Mouse (Mus musculus) frontal cortex, postnatal 36 days (tissue): Measurements from ENCODE around the gene Pabpc4.

Experiments used
- DNase-seq, 2 experiments: peaks; one replicate each; pipeline ENCODE4 v3.0.0; 2022; ENCODE audit warnings: low spot score in 2 of 2

The Pabpc4 gene

GRCm38 (mm10) chr4:123261721-123262401 lies at the start of gene Pabpc4:
Gene Pabpc4, plus strand, starts transcription at chr4:123262351.
- DNase-seq = no peak

- no peak for DNase-seq
These were observed 48.2 kb upstream of the Pabpc4 start for GRCm38 (mm10) chr4:123213975-123214374.

DNA sequence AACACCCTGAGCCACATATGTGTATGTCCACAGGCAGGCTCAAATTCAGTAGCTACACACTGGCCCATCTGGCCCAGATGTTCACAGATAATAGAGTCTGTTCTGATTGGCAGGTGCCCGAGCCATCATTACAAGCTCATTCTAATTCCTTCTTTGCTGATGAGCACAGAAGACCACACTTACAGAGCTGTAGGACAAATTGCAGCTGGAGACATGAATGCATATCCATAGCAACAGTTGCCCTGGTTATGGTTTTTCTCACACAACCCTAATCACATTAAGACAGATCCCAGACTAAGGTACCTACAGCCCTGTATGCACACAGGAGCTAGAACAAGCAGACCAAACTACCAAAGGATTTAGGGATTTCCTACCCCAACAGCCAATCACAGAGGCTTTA lies 46.8 kb upstream of the Pabpc4 start:
- DNase-seq = no peak

DNA sequence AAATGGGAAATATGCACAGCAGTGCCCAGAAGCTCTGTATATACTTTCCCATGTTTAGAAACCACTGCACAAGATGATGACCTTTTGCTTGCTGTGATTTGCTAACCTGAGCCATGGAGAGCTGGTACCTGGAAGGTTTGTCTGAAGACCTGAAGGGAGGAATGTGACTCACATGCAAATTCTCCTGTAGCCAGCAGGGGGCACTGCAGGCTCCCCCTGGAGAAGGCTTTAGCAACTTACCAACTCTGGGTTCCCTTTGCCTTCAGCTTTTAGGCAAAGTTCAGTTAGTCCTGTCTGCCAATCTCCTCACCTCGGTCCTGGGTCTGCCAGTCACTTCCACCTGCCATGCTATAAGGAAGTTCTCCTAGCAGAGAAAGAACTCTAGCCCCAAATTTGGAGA lies 45.4 kb upstream of the Pabpc4 start:
- no peak for DNase-seq

GRCm38 (mm10) chr4:123219720-123220357 lies 42.3 kb upstream of the Pabpc4 start:
- peak; percentile 74 to 79 for DNase-seq

- DNase-seq = no peak
These were observed 41.5 kb upstream of the Pabpc4 start for GRCm38 (mm10) chr4:123220637-123221036.

DNA sequence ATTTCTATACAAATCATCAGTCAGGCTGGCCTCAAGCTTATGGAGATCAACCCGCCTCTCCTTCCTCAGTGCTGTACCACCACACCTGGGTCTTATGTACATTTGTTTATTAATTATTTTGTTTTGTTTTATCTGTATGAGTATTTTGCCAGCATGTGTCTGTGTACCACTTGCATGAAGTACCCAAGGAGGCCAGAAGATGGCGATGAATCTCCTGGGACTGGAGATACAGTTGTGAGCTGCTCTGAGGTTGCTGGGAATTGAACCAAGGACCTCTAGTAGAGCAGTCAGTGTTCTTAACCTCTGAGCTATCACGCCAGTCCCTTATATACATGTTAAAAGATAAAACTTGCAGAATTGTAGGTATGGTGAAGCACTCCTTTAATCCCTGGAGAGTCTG lies 38.8 kb upstream of the Pabpc4 start:
- no peak for DNase-seq

- no peak for DNase-seq
These were observed 36.3 kb upstream of the Pabpc4 start for GRCm38 (mm10) chr4:123225718-123226403.

GRCm38 (mm10) chr4:123227707-123228106 lies 34.4 kb upstream of the Pabpc4 start:
- DNase-seq = no peak

GRCm38 (mm10) chr4:123228270-123228669 lies 33.9 kb upstream of the Pabpc4 start:
- DNase-seq = no peak

DNA sequence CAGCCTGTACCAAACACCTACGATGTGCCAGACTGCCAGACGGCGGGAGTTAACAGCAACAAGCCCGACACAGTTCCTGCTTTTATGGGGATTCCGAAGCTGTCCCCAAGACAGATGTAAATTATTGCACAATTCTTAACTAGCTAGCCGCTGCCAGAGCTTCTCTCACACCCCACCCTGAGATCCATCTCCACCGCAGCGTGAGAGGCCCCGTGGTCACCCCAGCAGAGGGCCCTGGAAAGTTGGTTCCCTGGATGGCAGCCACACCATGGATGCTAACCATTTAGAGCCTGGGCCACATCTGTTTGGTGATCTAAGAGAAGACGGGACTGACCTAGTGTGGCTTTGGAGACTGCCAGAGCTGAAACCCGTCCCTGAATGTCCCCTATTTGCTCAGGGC lies 33.0 kb upstream of the Pabpc4 start:
- DNase-seq = no peak

DNA sequence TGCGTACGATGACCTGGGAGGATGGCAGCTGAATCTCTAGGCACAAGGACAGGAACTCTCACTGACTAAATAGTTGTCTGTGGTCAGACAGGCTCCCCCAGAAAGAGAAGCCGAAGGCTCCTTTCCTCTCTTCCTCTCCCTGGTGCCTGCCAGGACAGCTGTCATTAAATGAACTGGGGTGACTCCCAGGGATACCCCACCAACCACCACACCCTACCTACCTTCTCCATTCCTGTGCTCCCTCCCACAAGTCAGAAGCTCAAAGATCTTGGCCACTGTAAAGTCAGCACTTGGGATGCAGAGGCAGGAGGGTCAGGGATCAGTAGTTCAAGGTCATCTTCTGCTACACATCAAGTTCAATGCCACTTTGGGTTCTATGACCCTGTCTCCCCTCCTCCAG lies 29.3 kb upstream of the Pabpc4 start:
- no peak for DNase-seq

DNA sequence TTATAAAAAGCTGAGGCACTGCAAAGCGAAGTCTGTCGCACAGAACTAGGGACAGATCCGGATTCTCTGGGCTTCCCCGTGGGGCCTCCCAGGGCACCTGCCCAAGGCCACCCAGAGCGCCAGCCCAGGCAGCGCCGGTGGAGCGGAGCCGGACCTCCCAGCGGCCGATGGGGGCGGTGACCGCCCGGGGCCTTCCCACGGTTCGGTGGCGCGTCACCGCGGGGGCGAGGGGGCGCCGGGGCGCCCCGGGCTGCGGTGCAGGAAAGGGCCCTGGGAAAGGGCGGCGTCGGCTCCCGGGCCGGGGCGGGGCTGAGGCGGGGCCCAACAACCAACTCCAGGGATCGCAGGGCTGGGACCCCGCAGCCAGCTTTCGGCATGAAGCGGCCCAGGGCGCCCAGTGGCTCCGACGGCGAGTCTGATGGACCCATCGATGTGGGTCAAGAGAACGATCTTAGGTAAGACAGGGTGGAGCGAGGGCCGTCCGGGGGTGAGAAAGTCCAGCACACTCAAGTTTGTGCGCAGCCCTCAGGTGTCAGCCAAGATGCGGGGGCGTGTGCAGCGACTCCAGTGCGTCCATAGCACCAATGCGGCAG lies 28.6 kb upstream of the Pabpc4 start, which contains the start of gene Heyl:
Heyl (plus strand) TSS at position 65 of the 593 bp plus-strand sequence.
- no peak for DNase-seq

DNA sequence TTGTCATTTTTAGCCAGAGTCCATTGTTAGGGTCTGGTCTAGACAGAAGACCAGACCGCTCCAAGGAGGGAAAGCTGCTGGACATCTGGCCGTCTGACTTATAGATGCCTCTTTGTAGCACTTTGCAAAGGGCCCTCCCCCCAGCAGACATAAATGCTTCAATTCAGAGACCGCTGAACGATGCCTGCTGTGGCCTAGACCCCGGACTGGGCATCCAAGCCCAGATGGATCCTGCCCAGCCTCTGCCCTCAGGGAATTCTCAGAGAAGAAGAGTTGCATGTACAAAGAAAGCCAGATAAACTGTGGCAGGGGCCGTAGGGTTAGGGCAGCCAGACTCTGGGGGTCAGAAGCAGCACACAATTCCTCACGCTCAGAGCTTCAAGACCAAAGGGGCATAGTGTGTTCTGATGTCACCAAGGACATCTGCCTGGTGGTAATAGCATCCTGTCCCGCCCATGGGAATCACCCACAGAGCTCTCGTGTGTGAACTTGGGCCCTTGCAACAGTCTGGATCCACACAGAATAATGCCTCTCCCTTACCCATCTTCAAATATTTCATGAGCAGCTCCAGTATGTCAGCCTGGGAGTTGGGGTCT lies 26.2 kb upstream of the Pabpc4 start:
- DNase-seq = no peak

DNA sequence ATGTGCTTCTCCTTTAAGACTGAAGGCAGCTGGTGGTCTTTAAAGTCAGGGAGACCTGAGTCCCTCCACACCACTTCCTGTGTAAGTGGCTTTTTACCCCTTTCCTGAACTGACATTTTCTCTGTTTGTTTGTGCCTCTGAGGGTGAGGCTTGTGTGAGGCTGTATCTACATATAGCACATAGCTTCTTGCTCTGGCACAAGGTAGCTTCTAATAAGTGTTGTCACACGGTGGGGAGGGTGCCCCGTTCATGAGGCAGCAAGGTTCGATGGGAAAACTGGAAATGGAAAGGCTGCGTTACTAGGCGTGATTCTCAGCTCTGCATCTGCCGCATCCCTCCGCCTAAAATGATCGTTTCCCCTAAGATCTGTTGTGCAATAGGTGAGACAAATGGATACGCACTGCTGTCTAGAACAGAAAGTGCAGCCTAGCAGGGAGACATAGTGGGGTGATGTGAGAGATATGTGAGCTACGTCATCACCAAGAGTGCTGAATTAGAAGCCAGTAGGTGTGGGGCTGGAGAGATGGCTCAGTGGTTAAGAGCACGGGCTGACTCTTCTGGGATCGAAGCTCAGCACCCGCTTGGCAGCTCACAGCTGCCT lies 25.6 kb upstream of the Pabpc4 start:
- no peak for DNase-seq

DNA sequence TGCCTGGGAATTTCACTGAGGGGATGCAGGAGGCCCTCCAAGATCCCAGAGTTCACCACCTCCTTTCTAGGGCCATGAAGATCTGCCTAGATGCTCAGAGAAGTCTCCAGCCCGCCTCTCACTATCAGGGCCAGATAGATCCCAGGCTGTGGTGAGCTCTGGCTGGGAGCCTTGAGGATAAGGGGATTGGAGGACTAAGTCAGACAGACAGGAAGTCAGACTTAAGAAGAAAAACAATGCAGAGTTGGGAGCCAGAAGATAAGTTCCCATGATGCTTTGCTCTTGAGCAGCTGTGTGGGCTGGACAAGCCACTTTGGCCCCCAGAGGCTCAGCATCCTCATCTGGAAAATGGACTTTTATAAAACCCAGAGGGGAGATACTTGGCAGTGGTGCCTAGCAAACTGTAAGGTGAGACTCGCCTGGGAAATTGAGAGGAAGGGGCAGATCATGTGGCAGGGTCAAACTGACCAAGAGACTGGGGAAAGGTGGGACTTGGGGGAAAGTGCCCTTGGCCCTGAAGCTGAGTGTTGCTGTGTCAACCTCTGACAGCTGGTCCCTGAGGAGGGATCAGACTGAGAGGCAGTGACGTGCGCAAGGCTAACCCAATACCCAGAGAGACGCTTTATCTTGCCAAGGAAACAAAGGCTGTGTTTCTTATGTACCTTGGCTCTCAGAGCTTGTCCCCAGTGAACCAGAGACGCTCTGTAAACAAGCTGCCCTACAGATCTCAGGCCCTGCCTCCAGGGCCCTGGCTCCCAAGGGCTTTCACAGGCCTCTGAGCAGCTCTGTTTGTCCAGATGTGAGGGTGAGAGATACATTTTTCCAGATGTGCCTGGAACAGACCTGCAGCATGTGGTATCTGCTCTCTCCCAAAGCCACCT lies 24.5 kb upstream of the Pabpc4 start:
- DNase-seq = no peak

- no peak for DNase-seq
These were observed 22.6 kb upstream of the Pabpc4 start for GRCm38 (mm10) chr4:123239361-123240203.

- DNase-seq = no peak
These were observed 15.9 kb upstream of the Pabpc4 start for GRCm38 (mm10) chr4:123246221-123246620.

DNA sequence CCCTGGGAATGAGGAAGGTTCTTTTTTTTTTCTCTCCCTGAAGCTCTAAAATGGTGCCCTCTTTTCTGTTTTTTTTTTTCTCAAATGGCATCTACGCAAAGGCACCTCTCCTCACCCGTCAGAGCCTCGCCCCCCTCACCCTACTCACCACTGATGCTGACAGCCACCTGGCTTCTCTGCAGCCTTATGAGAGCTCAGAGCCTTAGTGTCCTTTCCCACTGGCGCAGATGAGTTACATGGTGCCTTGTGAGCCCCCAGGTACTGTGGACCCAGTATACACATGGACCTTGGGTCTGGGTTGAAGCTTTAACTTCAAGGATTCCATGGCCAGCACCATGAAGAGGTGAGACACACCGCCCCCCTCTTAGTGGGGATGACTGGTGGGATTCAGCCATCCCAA lies 15.5 kb upstream of the Pabpc4 start:
- DNase-seq = no peak
